Mouse (Mus musculus) brain, adult 2 months (tissue): ENCODE measurements around the gene Cd200r1.
A peak's percentile ranks its signal among the peaks of the same experiment; 100 is the strongest.

Experiments used
- DNase-seq: peaks from one replicate; pipeline ENCODE4 v3.0.0; 2011; ENCODE audit warnings: low read depth, low spot score

Gene Cd200r1

GRCm38 (mm10) chr16:44765555-44766319 lies at the start of gene Cd200r1:
Gene Cd200r1 (plus strand): TSS chr16:44765736.
- DNase-seq, result no peak

- peak; percentile 86 for DNase-seq
These were observed 49.0 kb upstream of the Cd200r1 start for GRCm38 (mm10) chr16:44716305-44717140.

- DNase-seq, result no peak
These were observed 48.3 kb upstream of the Cd200r1 start for GRCm38 (mm10) chr16:44717141-44717634.

GRCm38 (mm10) chr16:44717838-44718237 lies 47.7 kb upstream of the Cd200r1 start:
- no peak for DNase-seq

- DNase-seq, result no peak
These were observed 46.2 kb upstream of the Cd200r1 start for GRCm38 (mm10) chr16:44719349-44719748.

- DNase-seq, result peak; percentile 39
These were observed 45.0 kb upstream of the Cd200r1 start for GRCm38 (mm10) chr16:44720518-44720917.

GRCm38 (mm10) chr16:44722666-44723065 lies 42.9 kb upstream of the Cd200r1 start:
- DNase-seq, result no peak

- peak; percentile 96 for DNase-seq
These were observed 41.3 kb upstream of the Cd200r1 start, which contains the start of gene Nepro for GRCm38 (mm10) chr16:44724083-44724787. Gene Nepro (plus strand): TSS chr16:44724301.

- DNase-seq, result peak; percentile 78
These were observed 40.7 kb upstream of the Cd200r1 start for GRCm38 (mm10) chr16:44724847-44725246.

- DNase-seq, result peak; percentile 96
These were observed 40.0 kb upstream of the Cd200r1 start for GRCm38 (mm10) chr16:44725286-44726223.

- no peak for DNase-seq
These were observed 38.0 kb upstream of the Cd200r1 start for GRCm38 (mm10) chr16:44727525-44727924.

GRCm38 (mm10) chr16:44734059-44734458 lies 31.5 kb upstream of the Cd200r1 start:
- no peak for DNase-seq

GRCm38 (mm10) chr16:44735676-44736075 lies 29.9 kb upstream of the Cd200r1 start:
- no peak for DNase-seq

GRCm38 (mm10) chr16:44736118-44736517 lies 29.4 kb upstream of the Cd200r1 start:
- DNase-seq, result no peak

- no peak for DNase-seq
These were observed 22.8 kb upstream of the Cd200r1 start for GRCm38 (mm10) chr16:44742753-44743152.

- DNase-seq, result no peak
These were observed 20.1 kb upstream of the Cd200r1 start for GRCm38 (mm10) chr16:44745471-44745865.

GRCm38 (mm10) chr16:44745866-44746562 lies 19.5 kb upstream of the Cd200r1 start, which contains the start of gene Gtpbp8:
Gene Gtpbp8 (minus strand): TSS chr16:44746363.
- DNase-seq, result peak; percentile 97

GRCm38 (mm10) chr16:44748007-44748406 lies 17.5 kb upstream of the Cd200r1 start:
- DNase-seq, result no peak

- DNase-seq, result no peak
These were observed 7.8 kb upstream of the Cd200r1 start for GRCm38 (mm10) chr16:44757700-44758099.

- no peak for DNase-seq
These were observed 3.7 kb upstream of the Cd200r1 start for GRCm38 (mm10) chr16:44761811-44762210.
